Mouse (Mus musculus) myocyte (in vitro differentiated cells): ENCODE measurements around the gene Oosp2. TPM values are rescaled to one million over a fixed set of nuclear protein-coding genes. Genes with fewer than 3 reads are reported as not detected.

Experiments used
- H3K27me3 ChIP-seq: one replicate; pipeline ENCODE4 v1.6.1; 2011; ENCODE audit not compliant: control insufficient read depth, insufficient read depth, insufficient read length
- H3K36me3 ChIP-seq: one replicate; pipeline ENCODE4 v1.6.1; 2011; ENCODE audit not compliant: control insufficient read depth, insufficient read depth
- H3K4me2 ChIP-seq: one replicate; pipeline ENCODE4 v1.6.1; 2011; ENCODE audit warnings: low read depth, control low read depth
- H3K4me3 ChIP-seq: one replicate; pipeline ENCODE4 v1.5.1; 2011; ENCODE audit warnings: mild to moderate bottlenecking, control low read depth, moderate library complexity
- H3K79me2 ChIP-seq: one replicate; pipeline ENCODE4 v1.6.1; 2011; ENCODE audit not compliant: control insufficient read depth, insufficient read depth
- H3ac ChIP-seq: one replicate; pipeline ENCODE4 v1.6.1; 2011; ENCODE audit not compliant: control insufficient read depth, insufficient read length
- CEBPB ChIP-seq: IDR thresholded peaks from 2 replicates; pipeline ENCODE4 v1.6.1; 2011; ENCODE audit warnings: mild to moderate bottlenecking, moderate library complexity; ENCODE audit not compliant: poor library complexity, insufficient read depth, severe bottlenecking
- E2F4 ChIP-seq: IDR thresholded peaks from one replicate; pipeline ENCODE4 v1.6.1; 2011; ENCODE audit warnings: mild to moderate bottlenecking, control low read depth, moderate library complexity; ENCODE audit not compliant: insufficient read depth
- MAX ChIP-seq: IDR thresholded peaks from one replicate; pipeline ENCODE4 v1.6.1; 2011; ENCODE audit warnings: low read depth, mild to moderate bottlenecking, control low read depth
- MYOD1 ChIP-seq, 3 experiments: IDR thresholded peaks; one replicate each; pipeline ENCODE4 v1.6.1; 2011; ENCODE audit warnings: control low read depth in 2 of 3, low read depth in 2 of 3, mild to moderate bottlenecking in 2 of 3, moderate library complexity in 1 of 3; ENCODE audit not compliant: insufficient read length in 2 of 3, control insufficient read depth in 1 of 3
- MYOG ChIP-seq, 3 experiments: IDR thresholded peaks; one replicate each; pipeline ENCODE4 v1.6.1; 2011; ENCODE audit warnings: control low read depth in 2 of 3, low read depth in 2 of 3, mild to moderate bottlenecking in 2 of 3; ENCODE audit not compliant: insufficient read length in 2 of 3, control insufficient read depth in 1 of 3, insufficient read depth in 1 of 3
- POLR2A ChIP-seq: IDR thresholded peaks from one replicate; pipeline ENCODE4 v1.6.1; 2011; ENCODE audit warnings: low read depth, mild to moderate bottlenecking, control low read depth, moderate library complexity; ENCODE audit not compliant: insufficient read length
- POLR2AphosphoS2 ChIP-seq: IDR thresholded peaks from one replicate; pipeline ENCODE4 v1.6.1; 2011; ENCODE audit warnings: low read depth, control low read depth; ENCODE audit not compliant: insufficient read length
- REST ChIP-seq: IDR thresholded peaks from one replicate; pipeline ENCODE4 v1.6.1; 2011; ENCODE audit warnings: mild to moderate bottlenecking, control low read depth, moderate library complexity; ENCODE audit not compliant: insufficient read depth, insufficient read length
- SRF ChIP-seq: IDR thresholded peaks from one replicate; pipeline ENCODE4 v1.6.1; 2011; ENCODE audit warnings: low read depth; ENCODE audit not compliant: control insufficient read depth, insufficient read length
- TCF12 ChIP-seq: IDR thresholded peaks from one replicate; pipeline ENCODE4 v1.6.1; 2011; ENCODE audit warnings: mild to moderate bottlenecking, control low read depth; ENCODE audit not compliant: poor library complexity, insufficient read depth, severe bottlenecking
- TCF3 ChIP-seq: IDR thresholded peaks from one replicate; pipeline ENCODE4 v1.6.1; 2011; ENCODE audit warnings: low read depth, control low read depth; ENCODE audit not compliant: insufficient read length
- USF1 ChIP-seq: IDR thresholded peaks from one replicate; pipeline ENCODE4 v1.6.1; 2011; ENCODE audit warnings: low read depth, mild to moderate bottlenecking, control low read depth, moderate library complexity
- polyA plus RNA-seq: library from polyadenylated mRNA; unstranded; fragments of >200 nt; fragmentation: generic; extraction: Trizol; gene quantifications from one replicate; pipeline ENCODE4 v1.2.1, GENCODE M21; 2012; ENCODE audit warnings: missing spikeins

Gene Oosp2
- polyA plus RNA-seq, 1 experiment, result not detected

DNA sequence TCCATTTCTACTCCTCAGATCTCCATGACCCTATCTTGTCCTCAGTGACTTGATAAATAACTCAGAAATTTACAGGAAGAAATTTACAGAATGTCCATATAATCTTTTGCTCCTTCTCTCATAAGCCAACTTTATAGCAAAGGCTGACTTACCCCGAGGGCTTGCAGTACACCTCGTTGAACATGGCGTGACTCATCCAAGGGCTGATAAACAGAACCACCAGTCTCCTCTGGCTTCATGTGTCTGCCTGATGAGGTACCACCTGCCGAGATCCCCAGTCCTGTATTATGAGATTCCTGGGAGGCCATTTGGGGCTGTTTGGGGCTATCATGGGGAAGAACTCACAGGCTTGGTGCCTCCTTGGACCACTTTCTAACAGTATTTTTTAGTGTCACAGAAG lies 21.3 kb downstream of the Oosp2 start:
- Histone ChIP-seq H3K36me3 (no peaks in the 10 kb centered on the region), H3K27me3 (no peaks in the 10 kb centered on the region), H3K4me2 (no peak overlapping the region), H3K79me2 (no peaks in the 10 kb centered on the region), H3ac (no peak overlapping the region), H3K4me3 (no peak overlapping the region)
- TF ChIP-seq POLR2A (no peak), MYOG (IDR thresholded peaks at IDR 0.05; ENCODE audit: control insufficient read depth in 1 of 3, insufficient read depth in 1 of 3, insufficient read length in 2 of 3, low read depth in 2 of 3) (no peak), REST (no peak), MYOD1 (IDR thresholded peaks at IDR 0.05; ENCODE audit: control insufficient read depth in 1 of 3, insufficient read length in 2 of 3, low read depth in 2 of 3) (no peak), SRF (no peak), MAX (no peak), POLR2AphosphoS2 (no peak), CEBPB (no peak), USF1 (no peak), TCF12 (no peak), E2F4 (no peak), TCF3 (no peak)

DNA sequence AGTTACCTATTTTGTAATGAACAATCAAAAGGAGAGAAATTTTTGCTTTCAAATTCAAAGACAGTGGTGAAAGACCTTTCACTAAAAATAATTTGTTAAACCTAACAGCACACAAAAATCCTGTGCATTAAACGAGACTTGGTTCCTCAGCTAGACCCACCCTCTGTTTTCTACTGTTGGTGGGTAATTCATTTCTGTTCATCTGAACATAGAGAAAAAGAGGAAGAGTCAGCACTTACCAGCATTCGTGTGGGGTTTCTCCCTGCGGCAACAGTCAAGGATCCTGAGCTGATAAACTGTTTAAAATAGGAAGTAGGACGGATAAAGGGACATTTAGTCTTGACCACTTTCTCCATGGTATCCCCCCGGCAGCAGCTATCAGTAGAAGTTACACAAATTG lies 24.8 kb downstream of the Oosp2 start:
- H3K27me3 ChIP-seq, result no peaks in the 10 kb centered on the region
- H3K36me3 ChIP-seq, result no peaks in the 10 kb centered on the region
- no peak overlapping the region for H3K4me2 ChIP-seq
- H3K4me3 ChIP-seq, result no peak overlapping the region
- no peak overlapping the region for H3ac ChIP-seq
- no peak for TF ChIP-seq TCF12
- TF ChIP-seq SRF, result no peak
- TF ChIP-seq POLR2A, result no peak
- H3K79me2 ChIP-seq, result no peaks in the 10 kb centered on the region

DNA sequence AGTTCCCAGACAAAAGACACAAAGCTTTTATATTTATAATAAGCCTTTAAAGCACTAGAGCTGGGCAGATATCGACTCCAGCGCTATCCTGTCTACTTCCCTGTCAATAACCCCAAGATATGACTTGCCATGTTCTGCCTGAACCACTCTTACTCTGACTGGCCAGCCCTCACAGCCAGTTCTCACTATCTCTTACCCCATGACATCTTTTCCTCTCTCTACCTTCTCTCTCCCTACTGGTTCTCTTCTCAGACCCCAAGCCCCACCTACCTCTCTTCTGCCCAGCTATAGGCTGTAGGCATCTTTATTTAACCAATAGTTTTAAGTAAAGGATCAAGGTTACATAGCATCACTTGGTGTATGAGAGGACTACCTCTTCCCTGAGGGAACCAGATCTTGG lies 26.0 kb downstream of the Oosp2 start:
- TF ChIP-seq TCF12 (no peak), CEBPB (no peak), REST (no peak), MYOG (IDR thresholded peaks at IDR 0.05; ENCODE audit: control insufficient read depth in 1 of 3, insufficient read depth in 1 of 3, insufficient read length in 2 of 3, low read depth in 2 of 3) (no peak), E2F4 (no peak), SRF (no peak), POLR2AphosphoS2 (no peak), MAX (no peak), POLR2A (no peak), USF1 (no peak), TCF3 (no peak), MYOD1 (IDR thresholded peaks at IDR 0.05; ENCODE audit: control insufficient read depth in 1 of 3, insufficient read length in 2 of 3, low read depth in 2 of 3) (no peak)
- Histone ChIP-seq H3K4me2 (no peak overlapping the region), H3K4me3 (no peak overlapping the region), H3K36me3 (no peaks in the 10 kb centered on the region), H3K27me3 (no peaks in the 10 kb centered on the region), H3K79me2 (no peaks in the 10 kb centered on the region), H3ac (no peak overlapping the region)

DNA sequence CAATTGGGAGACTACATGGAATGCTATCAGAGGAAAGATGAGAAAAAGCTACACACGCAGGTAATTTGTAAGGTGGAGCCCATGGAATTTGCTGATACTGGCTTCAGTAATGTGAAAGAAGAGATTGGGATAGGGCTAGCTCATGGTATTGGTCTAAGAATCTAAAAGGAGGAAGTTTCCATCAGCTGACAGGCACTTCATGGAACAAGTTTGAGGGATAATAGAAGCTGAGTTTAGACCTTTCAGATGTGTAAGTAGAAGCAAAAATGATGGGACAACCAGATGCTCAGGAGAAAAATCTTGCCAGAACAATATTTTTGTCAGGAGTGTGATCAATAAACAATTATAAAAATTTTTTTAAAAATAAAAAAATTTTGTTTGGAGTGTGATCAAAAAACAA lies 26.6 kb downstream of the Oosp2 start:
- H3K27me3 ChIP-seq, result no peaks in the 10 kb centered on the region
- H3K4me3 ChIP-seq, result no peak overlapping the region
- no peaks in the 10 kb centered on the region for H3K36me3 ChIP-seq
- no peak overlapping the region for H3K4me2 ChIP-seq
- TF ChIP-seq MYOG (IDR thresholded peaks at IDR 0.05; ENCODE audit: control insufficient read depth in 1 of 3, insufficient read depth in 1 of 3, insufficient read length in 2 of 3, low read depth in 2 of 3) (no peak), TCF3 (no peak), MYOD1 (IDR thresholded peaks at IDR 0.05; ENCODE audit: control insufficient read depth in 1 of 3, insufficient read length in 2 of 3, low read depth in 2 of 3) (no peak), USF1 (no peak), E2F4 (no peak), POLR2AphosphoS2 (no peak), CEBPB (no peak), POLR2A (no peak), TCF12 (no peak), REST (no peak), MAX (no peak), SRF (no peak)
- H3ac ChIP-seq, result no peak overlapping the region
- no peaks in the 10 kb centered on the region for H3K79me2 ChIP-seq

DNA sequence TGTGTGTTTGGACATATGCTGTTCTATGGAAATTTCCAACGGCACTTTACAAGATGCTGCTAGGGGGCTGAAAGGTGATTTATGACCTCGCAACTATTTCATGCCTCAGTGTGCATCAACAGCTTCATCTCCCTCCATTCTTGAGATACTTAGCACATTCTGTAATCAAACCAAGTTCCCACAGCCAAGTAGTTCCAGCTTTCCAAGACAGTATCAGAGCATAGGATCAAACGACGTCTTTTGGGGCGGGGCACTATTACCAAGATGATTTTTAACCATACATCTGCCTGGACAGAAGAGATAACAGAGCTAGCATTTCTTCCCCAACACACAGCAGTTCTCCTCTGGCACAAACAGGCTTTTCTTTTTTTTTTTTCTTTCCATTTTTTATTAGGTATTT lies 35.1 kb downstream of the Oosp2 start:
- Histone ChIP-seq H3K27me3 (no peaks in the 10 kb centered on the region), H3K36me3 (no peaks in the 10 kb centered on the region), H3K4me2 (no peak overlapping the region), H3ac (no peak overlapping the region), H3K79me2 (no peaks in the 10 kb centered on the region), H3K4me3 (no peak overlapping the region)
- TF ChIP-seq USF1 (no peak), MAX (no peak), SRF (no peak), MYOG (IDR thresholded peaks at IDR 0.05; ENCODE audit: control insufficient read depth in 1 of 3, insufficient read depth in 1 of 3, insufficient read length in 2 of 3, low read depth in 2 of 3) (no peak), POLR2AphosphoS2 (no peak), TCF3 (no peak)
